26 mouse cellular contexts compared by ENCODE assay signal in genomic region chr17:16588791-16589190, GRCm38 (mm10).
"Had no signal": no experiment of that assay in that cellular context is flagged by ENCODE, and none has a peak within 500 bp of the region (broad histone marks: within the 10 kb centered on the region; RNA-seq: fewer than 3 reads in every experiment).

No protein-coding gene starts in this region.

- H3K36me3 ChIP-seq: embryonic facial prominence, embryonic 10.5 days; embryonic facial prominence, embryonic 12.5 days; embryonic facial prominence, embryonic 13.5 days; embryonic facial prominence, embryonic 15.5 days; forebrain, embryonic 10.5 days; forebrain, embryonic 12.5 days; forebrain, embryonic 15.5 days; heart, embryonic 10.5 days had no signal

- DNase-seq: cerebellum, adult 9-10 months; cerebellum, adult 9-11 months; cerebellum, postnatal 10 days; cerebellum, postnatal 14 days; cerebellum, postnatal 25 days; cerebellum, postnatal 36 days; embryo, embryonic 11 days; forebrain, postnatal 0 days; gastrocnemius, adult 2 months; gastrocnemius, postnatal 10 days; gastrocnemius, postnatal 14 days; gastrocnemius, postnatal 25 days; gastrocnemius, postnatal 36 days; heart, adult 18-20 months; heart, adult 2 months had no signal

- H3K9ac ChIP-seq: embryonic facial prominence, embryonic 12.5 days; embryonic facial prominence, embryonic 13.5 days; embryonic facial prominence, embryonic 15.5 days; forebrain, embryonic 12.5 days; forebrain, embryonic 13.5 days; forebrain, embryonic 15.5 days; forebrain, postnatal 0 days had no signal

- H3K4me2 ChIP-seq: embryonic facial prominence, embryonic 12.5 days; embryonic facial prominence, embryonic 13.5 days; embryonic facial prominence, embryonic 15.5 days; forebrain, embryonic 12.5 days; forebrain, embryonic 13.5 days; forebrain, embryonic 15.5 days had no signal

- H3K4me3 ChIP-seq: embryonic facial prominence, embryonic 10.5 days; embryonic facial prominence, embryonic 12.5 days; embryonic facial prominence, embryonic 13.5 days; embryonic facial prominence, embryonic 15.5 days; erythroblast, embryonic 14.5 days; forebrain, embryonic 10.5 days; forebrain, embryonic 12.5 days; forebrain, embryonic 13.5 days; forebrain, embryonic 15.5 days; gastrocnemius, adult 2 months; heart, adult 2 months; heart, embryonic 10.5 days had no signal

- H3K9me3 ChIP-seq: embryonic facial prominence, embryonic 10.5 days; embryonic facial prominence, embryonic 12.5 days; embryonic facial prominence, embryonic 13.5 days; embryonic facial prominence, embryonic 15.5 days; forebrain, embryonic 10.5 days; forebrain, embryonic 12.5 days; forebrain, embryonic 13.5 days; forebrain, embryonic 15.5 days; heart, embryonic 10.5 days had no signal

- H3K27ac ChIP-seq: embryonic facial prominence, embryonic 10.5 days; embryonic facial prominence, embryonic 12.5 days; embryonic facial prominence, embryonic 13.5 days; embryonic facial prominence, embryonic 15.5 days; forebrain, embryonic 10.5 days; forebrain, embryonic 12.5 days; forebrain, embryonic 13.5 days; forebrain, embryonic 15.5 days; gastrocnemius, adult 2 months; heart, adult 2 months; heart, embryonic 10.5 days had no signal

- H3K4me1 ChIP-seq: embryonic facial prominence, embryonic 10.5 days; embryonic facial prominence, embryonic 12.5 days; embryonic facial prominence, embryonic 13.5 days; embryonic facial prominence, embryonic 15.5 days; forebrain, embryonic 10.5 days; forebrain, embryonic 12.5 days; forebrain, embryonic 13.5 days; forebrain, embryonic 15.5 days; heart, embryonic 10.5 days had no signal

- H3K27me3 ChIP-seq: embryonic facial prominence, embryonic 12.5 days; embryonic facial prominence, embryonic 13.5 days; embryonic facial prominence, embryonic 15.5 days; forebrain, embryonic 12.5 days; forebrain, embryonic 13.5 days; forebrain, embryonic 15.5 days had no signal

- ATAC-seq: forebrain, embryonic 13.5 days; forebrain, embryonic 14.5 days; forebrain, embryonic 15.5 days; forebrain, postnatal 0 days had no signal
